Mouse (Mus musculus) hindbrain, embryonic 16.5 days (tissue): Measurements from ENCODE around the gene Slc5a3. TPM values are rescaled to one million over a fixed set of nuclear protein-coding genes. Genes with fewer than 3 reads are reported as not detected.

Source experiments
- ATAC-seq: fragments of 200-750 bp; cut with Nextera tagmentation; 2 replicates; pipeline ENCODE4 v1.8.0; 2017; ENCODE audit warnings: moderate TSS enrichment, moderate library complexity
- H3K27ac ChIP-seq: fragments of 300-500 bp; sonication (generic); 2 replicates; pipeline ENCODE4 v1.5.1; 2014; ENCODE audit warnings: low read depth, mild to moderate bottlenecking, control low read depth, low read length, moderate library complexity
- H3K27me3 ChIP-seq: fragments of 300-500 bp; sonication (generic); replicated peaks from 2 replicates; pipeline ENCODE4 v1.6.1; 2014; ENCODE audit warnings: low read length; ENCODE audit not compliant: control insufficient read depth, insufficient read depth
- H3K36me3 ChIP-seq: fragments of 300-500 bp; sonication (generic); 2 replicates; pipeline ENCODE4 v1.6.1; 2014; ENCODE audit warnings: mild to moderate bottlenecking, low read length, moderate library complexity, mixed read lengths; ENCODE audit not compliant: control insufficient read depth, insufficient read depth
- H3K4me1 ChIP-seq: fragments of 300-500 bp; sonication (generic); 2 replicates; pipeline ENCODE4 v1.6.1; 2014; ENCODE audit warnings: low read depth, low read length; ENCODE audit not compliant: control insufficient read depth, insufficient read depth
- H3K4me2 ChIP-seq: fragments of 300-500 bp; sonication (generic); 2 replicates; pipeline ENCODE4 v1.6.1; 2014; ENCODE audit warnings: mild to moderate bottlenecking, low read length, control low read depth, moderate library complexity
- H3K4me3 ChIP-seq: fragments of 300-500 bp; sonication (generic); 2 replicates; pipeline ENCODE4 v1.5.1; 2014; ENCODE audit warnings: mild to moderate bottlenecking, low read length, control low read depth, moderate library complexity
- H3K9ac ChIP-seq: fragments of 300-500 bp; sonication (generic); 2 replicates; pipeline ENCODE4 v1.6.1; 2014; ENCODE audit warnings: low read depth, mild to moderate bottlenecking, control low read depth, low read length, moderate library complexity
- H3K9me3 ChIP-seq: fragments of 300-500 bp; sonication (generic); 2 replicates; pipeline ENCODE4 v1.6.1; 2014; ENCODE audit warnings: mild to moderate bottlenecking, low read length, moderate library complexity; ENCODE audit not compliant: control insufficient read depth
- WGBS: fragments of 180-500 bp; shearing (Covaris S2); extraction: QIAGEN DNeasy Blood & Tissue Kit; methylation state at CpG from one replicate; pipeline ENCODE4 v1.1.7; 2014; 5-methylcytosine and 5-hydroxymethylcytosine counted together
- polyA plus RNA-seq: library from polyadenylated mRNA; unstranded; fragments of >200 nt; fragmentation: Nextera tagmentation; extraction: Ambion mirVana; gene quantifications from 2 replicates; pipeline ENCODE4 v1.2.1, GENCODE M21; 2015

Gene Slc5a3
- 14.4 and 18.2 TPM in 2 replicates for polyA plus RNA-seq

GRCm38 (mm10) chr16:92057852-92058643 is at the start of gene Slc5a3, which contains the start of the genes Mrps6 and Gm49711:
Gene Slc5a3, plus strand, starts transcription at chr16:92058322.
Gene Mrps6, plus strand, starts transcription at chr16:92058270.
Gene Gm49711, plus strand, starts transcription at chr16:92058316.
- Histone ChIP-seq H3K4me3 (peak within 1 kb of the TSS; percentile 98), H3K9ac (peak within 1 kb of the TSS; percentile 94), H3K36me3 (peaks cover 8% of the 10 kb centered on the region), H3K4me1 (peaks cover 29% of the 10 kb centered on the region), H3K27ac (peak within 1 kb of the TSS; percentile 95), H3K27me3 (no peaks in the 10 kb centered on the region), H3K9me3 (no peaks in the 10 kb centered on the region), H3K4me2 (peak within 1 kb of the TSS; percentile 89)
- peak; percentile 96 for ATAC-seq
- under 1% methylated on average over 72 of the region's 99 CpGs for WGBS

GRCm38 (mm10) chr16:92009586-92009985 is 48.5 kb upstream of the Slc5a3 start:
- H3K9me3 ChIP-seq = 0 out of 2 replicates have a peak, but pooled peaks cover 3% of the 10 kb centered on the region
- H3K4me2 ChIP-seq = no peak overlapping the region
- no peaks in the 10 kb centered on the region for H3K27me3 ChIP-seq
- no peak overlapping the region for H3K27ac ChIP-seq
- H3K9ac ChIP-seq = no peak overlapping the region
- H3K4me1 ChIP-seq = no peaks in the 10 kb centered on the region
- no peak overlapping the region for H3K4me3 ChIP-seq
- no peak for ATAC-seq
- 87% methylated on average over 2 of the region's 2 CpGs for WGBS
- H3K36me3 ChIP-seq = no peaks in the 10 kb centered on the region

- Histone ChIP-seq H3K27ac (no peak overlapping the region), H3K36me3 (no peaks in the 10 kb centered on the region), H3K9me3 (no peaks in the 10 kb centered on the region), H3K4me1 (peaks cover 5% of the 10 kb centered on the region), H3K4me2 (no peak overlapping the region), H3K27me3 (no peaks in the 10 kb centered on the region), H3K4me3 (no peak overlapping the region), H3K9ac (no peak overlapping the region)
- ATAC-seq = no peak
- 88% methylated on average over 8 of the region's 8 CpGs for WGBS
Measured at GRCm38 (mm10) chr16:92016792-92017191, 41.3 kb upstream of the Slc5a3 start.

GRCm38 (mm10) chr16:92019141-92020118 is 38.7 kb upstream of the Slc5a3 start:
- peaks cover 5% of the 10 kb centered on the region for H3K4me1 ChIP-seq
- H3K4me2 ChIP-seq = peak overlapping the region; percentile 79
- H3K36me3 ChIP-seq = no peaks in the 10 kb centered on the region
- ATAC-seq = peak; percentile 80
- 6% methylated on average over 26 of the region's 26 CpGs for WGBS
- peak overlapping the region; percentile 68 for H3K27ac ChIP-seq
- peak overlapping the region; percentile 65 for H3K9ac ChIP-seq
- H3K9me3 ChIP-seq = no peaks in the 10 kb centered on the region
- peak overlapping the region; percentile 43 for H3K4me3 ChIP-seq
- H3K27me3 ChIP-seq = no peaks in the 10 kb centered on the region

GRCm38 (mm10) chr16:92021656-92022400 is 36.3 kb upstream of the Slc5a3 start:
- Histone ChIP-seq H3K27me3 (no peaks in the 10 kb centered on the region), H3K9me3 (no peaks in the 10 kb centered on the region), H3K4me1 (peaks cover 5% of the 10 kb centered on the region), H3K4me2 (no peak overlapping the region), H3K36me3 (no peaks in the 10 kb centered on the region), H3K4me3 (no peak overlapping the region), H3K9ac (no peak overlapping the region), H3K27ac (no peak overlapping the region)
- no peak for ATAC-seq
- WGBS = 84% methylated on average over 12 of the region's 12 CpGs

GRCm38 (mm10) chr16:92022494-92023283 is 35.4 kb upstream of the Slc5a3 start:
- Histone ChIP-seq H3K36me3 (no peaks in the 10 kb centered on the region), H3K27me3 (no peaks in the 10 kb centered on the region), H3K4me1 (peaks cover 5% of the 10 kb centered on the region), H3K9ac (no peak overlapping the region), H3K27ac (no peak overlapping the region), H3K4me2 (no peak overlapping the region), H3K9me3 (no peaks in the 10 kb centered on the region), H3K4me3 (no peak overlapping the region)
- WGBS = 70% methylated on average over 20 of the region's 20 CpGs
- ATAC-seq = no peak

- ATAC-seq = no peak
- Histone ChIP-seq H3K36me3 (no peaks in the 10 kb centered on the region), H3K9me3 (0 out of 2 replicates have a peak, but pooled peaks cover 2% of the 10 kb centered on the region), H3K27me3 (no peaks in the 10 kb centered on the region), H3K9ac (no peak overlapping the region), H3K27ac (no peak overlapping the region), H3K4me1 (no peaks in the 10 kb centered on the region), H3K4me2 (no peak overlapping the region), H3K4me3 (no peak overlapping the region)
- 81% methylated on average over 3 of the region's 3 CpGs for WGBS
Measured at GRCm38 (mm10) chr16:92033286-92033685, 24.8 kb upstream of the Slc5a3 start.

GRCm38 (mm10) chr16:92034676-92035075 is 23.4 kb upstream of the Slc5a3 start:
- Histone ChIP-seq H3K4me3 (no peak overlapping the region), H3K27ac (no peak overlapping the region), H3K9ac (no peak overlapping the region), H3K9me3 (0 out of 2 replicates have a peak, but pooled peaks cover 2% of the 10 kb centered on the region), H3K27me3 (no peaks in the 10 kb centered on the region), H3K4me1 (no peaks in the 10 kb centered on the region), H3K36me3 (no peaks in the 10 kb centered on the region), H3K4me2 (no peak overlapping the region)
- no peak for ATAC-seq
- 80% methylated on average over 5 of the region's 5 CpGs for WGBS
